Mouse (Mus musculus) limb, embryonic 13.5 days (tissue): ENCODE data around the gene Kif13a. TPM values are rescaled to one million over a fixed set of nuclear protein-coding genes. Genes with fewer than 3 reads are reported as not detected.

Experiments
- ATAC-seq: fragments of 200-750 bp; cut with Nextera tagmentation; 2 replicates; pipeline ENCODE4 v1.8.0; 2017; ENCODE audit warnings: low read depth, moderate number of reproducible peaks, moderate TSS enrichment; ENCODE audit not compliant: low FRiP score
- H3K27ac ChIP-seq: fragments of 300-500 bp; sonication (generic); 2 replicates; pipeline ENCODE4 v1.5.1; 2015; ENCODE audit warnings: inconsistent platforms, mild to moderate bottlenecking, moderate library complexity
- H3K27me3 ChIP-seq: fragments of 300-500 bp; sonication (generic); 2 replicates; pipeline ENCODE4 v1.6.1; 2015; ENCODE audit warnings: mild to moderate bottlenecking, inconsistent platforms
- H3K36me3 ChIP-seq: fragments of 300-500 bp; sonication (generic); 2 replicates; pipeline ENCODE4 v1.6.1; 2015; ENCODE audit warnings: inconsistent platforms, mild to moderate bottlenecking, moderate library complexity
- H3K4me1 ChIP-seq: fragments of 300-500 bp; sonication (generic); 2 replicates; pipeline ENCODE4 v1.6.1; 2015; ENCODE audit warnings: inconsistent platforms
- H3K4me2 ChIP-seq: fragments of 300-500 bp; sonication (generic); replicated peaks from 2 replicates; pipeline ENCODE4 v1.6.1; 2015; ENCODE audit warnings: inconsistent platforms, mild to moderate bottlenecking, moderate library complexity
- H3K4me3 ChIP-seq: fragments of 300-500 bp; sonication (generic); 2 replicates; pipeline ENCODE4 v1.5.1; 2015; ENCODE audit warnings: moderate library complexity, mild to moderate bottlenecking, inconsistent platforms
- H3K9ac ChIP-seq: fragments of 300-500 bp; sonication (generic); 2 replicates; pipeline ENCODE4 v1.6.1; 2015; ENCODE audit warnings: mild to moderate bottlenecking, inconsistent platforms
- H3K9me3 ChIP-seq: fragments of 300-500 bp; sonication (generic); 2 replicates; pipeline ENCODE4 v1.6.1; 2016; ENCODE audit warnings: inconsistent platforms
- WGBS: fragments of 180-500 bp; shearing (Covaris S2); methylation state at CpG from one replicate; pipeline ENCODE4 v1.1.7; 2015; 5-methylcytosine and 5-hydroxymethylcytosine counted together
- polyA plus RNA-seq: library from polyadenylated mRNA; unstranded; fragments of >200 nt; fragmentation: Nextera tagmentation; extraction: Ambion mirVana; gene quantifications from 2 replicates; pipeline ENCODE4 v1.2.1, GENCODE M21; 2015

Kif13a gene
- polyA plus RNA-seq, 1 experiment from 2014 or later: 17.4 TPM

DNA sequence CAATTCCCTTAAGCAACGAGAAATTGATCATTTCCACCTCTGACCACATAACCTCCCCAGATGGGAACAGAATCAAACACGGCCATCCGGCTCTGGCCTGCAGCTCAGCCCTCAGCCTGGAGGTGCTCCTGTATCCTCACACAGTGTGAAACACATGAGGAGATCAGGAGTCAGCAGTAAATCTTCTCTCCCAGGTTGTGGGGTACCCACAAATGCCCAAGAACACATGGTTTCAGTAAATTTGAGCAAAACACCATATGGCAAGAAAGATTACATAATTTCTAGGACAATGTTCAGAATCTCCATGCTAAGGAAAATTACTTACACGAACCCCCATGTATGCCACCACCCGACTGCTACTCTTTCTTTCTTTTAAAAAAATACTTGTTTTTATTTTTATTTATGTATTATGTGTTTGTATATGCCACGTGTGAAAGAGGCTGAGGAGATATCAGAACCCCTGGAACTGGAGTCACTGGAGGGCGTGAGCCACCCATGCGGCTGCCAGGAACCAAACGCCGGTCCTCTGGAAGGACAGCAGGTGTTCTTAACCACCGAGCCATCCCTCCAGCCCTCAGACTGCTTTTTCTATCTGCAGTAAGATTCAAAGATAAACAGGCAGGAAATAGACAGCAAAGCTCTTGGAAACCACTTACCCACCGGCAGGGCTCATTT is 85.0 kb downstream of the Kif13a start:
- Histone ChIP-seq H3K36me3 (no peaks in the 10 kb centered on the region), H3K27ac (no peak overlapping the region), H3K27me3 (no peaks in the 10 kb centered on the region), H3K4me1 (peaks cover 17% of the 10 kb centered on the region), H3K9ac (no peak overlapping the region), H3K4me3 (no peak overlapping the region), H3K4me2 (no peak overlapping the region), H3K9me3 (no peaks in the 10 kb centered on the region)
- no peak for ATAC-seq
- 77% methylated on average over 12 of the region's 12 CpGs for WGBS

DNA sequence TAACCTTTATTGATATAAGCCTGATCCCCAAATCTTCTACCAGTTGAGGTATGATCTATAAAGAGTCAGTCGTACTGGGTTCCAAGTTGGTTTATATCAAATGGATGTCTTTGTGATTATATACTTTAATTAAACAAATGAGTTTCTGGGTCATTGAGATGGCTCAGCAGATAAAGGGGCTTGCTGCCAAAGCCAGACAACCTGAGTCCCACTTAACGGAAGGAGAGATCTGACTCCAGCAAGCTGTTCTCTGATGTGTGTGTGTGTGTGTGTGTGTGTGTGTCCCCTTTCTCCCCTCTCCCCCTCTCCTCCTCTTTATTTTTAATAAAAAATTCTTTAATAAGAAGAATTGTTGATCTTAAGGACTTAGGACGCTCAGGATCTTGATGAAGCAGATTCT is 86.0 kb downstream of the Kif13a start:
- H3K9me3 ChIP-seq: no peaks in the 10 kb centered on the region
- H3K27me3 ChIP-seq: no peaks in the 10 kb centered on the region
- H3K27ac ChIP-seq: no peak overlapping the region
- no peak overlapping the region for H3K9ac ChIP-seq
- WGBS: 82% methylated on average over 3 of the region's 3 CpGs
- no peak for ATAC-seq
- H3K4me1 ChIP-seq: peaks cover 15% of the 10 kb centered on the region
- no peak overlapping the region for H3K4me2 ChIP-seq
- no peaks in the 10 kb centered on the region for H3K36me3 ChIP-seq
- H3K4me3 ChIP-seq: no peak overlapping the region

GRCm38 (mm10) chr13:46842185-46842584 is 87.5 kb downstream of the Kif13a start:
- H3K36me3 ChIP-seq: no peaks in the 10 kb centered on the region
- no peaks in the 10 kb centered on the region for H3K27me3 ChIP-seq
- no peak overlapping the region for H3K4me3 ChIP-seq
- no peak overlapping the region for H3K27ac ChIP-seq
- no peak overlapping the region for H3K9ac ChIP-seq
- no peak for ATAC-seq
- peaks cover 15% of the 10 kb centered on the region for H3K4me1 ChIP-seq
- no peak overlapping the region for H3K4me2 ChIP-seq
- WGBS: 80% methylated on average over 8 of the region's 8 CpGs
- H3K9me3 ChIP-seq: no peaks in the 10 kb centered on the region

GRCm38 (mm10) chr13:46841668-46842067 is 88.0 kb downstream of the Kif13a start:
- no peak overlapping the region for H3K27ac ChIP-seq
- no peak for ATAC-seq

DNA sequence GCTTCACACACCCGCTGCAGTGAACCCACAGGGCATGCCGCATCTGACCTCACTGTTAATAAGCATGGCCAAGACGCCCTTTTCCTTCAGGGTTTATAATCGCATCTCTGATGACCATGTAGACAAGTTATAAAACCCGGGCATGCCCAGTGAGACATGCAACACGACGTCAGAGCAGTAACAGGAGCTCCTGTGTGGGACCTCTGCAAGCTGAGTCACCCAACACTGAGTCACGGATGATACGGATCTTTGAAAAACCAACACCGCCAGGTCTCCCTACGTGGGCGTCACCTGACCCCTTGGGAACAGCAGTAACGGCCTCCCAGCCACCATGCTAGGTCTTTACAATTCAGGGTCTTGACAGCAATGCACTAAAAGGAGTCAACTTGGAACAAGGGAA is 89.0 kb downstream of the Kif13a start:
- Histone ChIP-seq H3K4me1 (peaks cover 14% of the 10 kb centered on the region), H3K36me3 (no peaks in the 10 kb centered on the region), H3K4me2 (no peak overlapping the region), H3K27me3 (no peaks in the 10 kb centered on the region), H3K9ac (no peak overlapping the region), H3K9me3 (no peaks in the 10 kb centered on the region), H3K27ac (no peak overlapping the region), H3K4me3 (no peak overlapping the region)
- WGBS: 81% methylated on average over 13 of the region's 13 CpGs
- ATAC-seq: no peak

More at GRCm38 (mm10) chr13:46841668-46842067, 88.0 kb downstream of the Kif13a start:
- Histone ChIP-seq H3K4me3 (no peak overlapping the region), H3K4me1 (peaks cover 15% of the 10 kb centered on the region), H3K9me3 (no peaks in the 10 kb centered on the region), H3K9ac (no peak overlapping the region), H3K4me2 (no peak overlapping the region), H3K36me3 (no peaks in the 10 kb centered on the region), H3K27me3 (no peaks in the 10 kb centered on the region)
- WGBS: 86% methylated on average over 3 of the region's 3 CpGs

GRCm38 (mm10) chr13:46839236-46839635 is 90.4 kb downstream of the Kif13a start:
- Histone ChIP-seq H3K4me3 (no peak overlapping the region), H3K9ac (no peak overlapping the region), H3K4me2 (no peak overlapping the region), H3K27me3 (no peaks in the 10 kb centered on the region), H3K4me1 (peaks cover 11% of the 10 kb centered on the region), H3K36me3 (peaks cover 6% of the 10 kb centered on the region; the same call in 1 of the 2 replicates), H3K27ac (no peak overlapping the region), H3K9me3 (no peaks in the 10 kb centered on the region)
- WGBS: 89% methylated on average over 3 of the region's 3 CpGs
- ATAC-seq: no peak

DNA sequence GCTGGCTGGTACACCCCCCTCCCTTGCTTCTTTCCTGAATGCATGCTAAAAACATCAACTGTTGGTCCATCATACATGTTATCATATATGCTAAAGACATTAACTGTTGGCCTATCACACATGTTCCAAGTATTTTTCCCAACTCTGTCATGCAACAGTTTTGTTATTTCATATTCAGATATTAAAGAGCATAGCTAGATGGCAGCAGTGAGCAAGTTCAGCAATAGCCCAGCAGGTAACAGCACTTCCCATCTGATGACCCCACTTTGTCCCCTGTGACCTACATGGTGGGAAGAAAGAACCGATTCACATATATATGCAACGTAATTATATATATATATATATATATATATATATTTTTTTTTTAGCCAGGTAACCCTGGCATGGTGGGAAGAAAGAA is 91.1 kb downstream of the Kif13a start:
- no peak for ATAC-seq

DNA sequence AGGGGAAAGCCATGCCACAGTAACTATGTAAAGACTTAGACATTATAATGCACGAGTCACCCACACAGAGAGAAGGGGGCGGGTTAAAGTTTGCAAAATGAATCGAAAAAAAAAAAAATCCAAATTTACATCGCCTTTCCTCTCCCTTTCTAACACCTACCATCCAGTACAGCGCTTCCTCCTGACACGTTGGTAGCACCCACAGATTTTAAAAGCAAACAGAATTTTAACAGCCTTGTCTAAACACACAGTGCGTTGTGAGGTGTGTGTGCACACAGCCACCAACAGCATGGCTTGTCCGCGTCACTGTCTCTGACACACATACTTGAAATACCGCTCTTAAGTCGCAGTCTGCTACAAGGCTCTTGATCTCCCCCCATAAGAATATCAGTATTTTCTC is 94.3 kb downstream of the Kif13a start:
- Histone ChIP-seq H3K9ac (no peak overlapping the region), H3K27me3 (no peaks in the 10 kb centered on the region), H3K4me3 (no peak overlapping the region), H3K4me2 (no peak overlapping the region), H3K4me1 (peaks cover 6% of the 10 kb centered on the region), H3K9me3 (peaks cover 9% of the 10 kb centered on the region; the same call in 1 of the 2 replicates), H3K36me3 (peaks cover 22% of the 10 kb centered on the region), H3K27ac (no peak overlapping the region)
- ATAC-seq: no peak
- 89% methylated on average over 11 of the region's 11 CpGs for WGBS

More for the DNA sequence above, 91.1 kb downstream of the Kif13a start:
- no peak overlapping the region for H3K27ac ChIP-seq
- no peaks in the 10 kb centered on the region for H3K9me3 ChIP-seq
- H3K9ac ChIP-seq: no peak overlapping the region
- H3K4me2 ChIP-seq: no peak overlapping the region
- H3K4me1 ChIP-seq: peaks cover 11% of the 10 kb centered on the region
- no peaks in the 10 kb centered on the region for H3K27me3 ChIP-seq
- peaks cover 6% of the 10 kb centered on the region; the same call in 1 of the 2 replicates for H3K36me3 ChIP-seq
- WGBS: 69% methylated on average over 2 of the region's 2 CpGs
- H3K4me3 ChIP-seq: no peak overlapping the region

GRCm38 (mm10) chr13:46834805-46835204 is 94.9 kb downstream of the Kif13a start:
- peaks cover 13% of the 10 kb centered on the region for H3K9me3 ChIP-seq
- H3K27me3 ChIP-seq: no peaks in the 10 kb centered on the region
- H3K9ac ChIP-seq: no peak overlapping the region
- ATAC-seq: no peak
- peaks cover under 1% of the 10 kb centered on the region; the same call in 1 of the 2 replicates for H3K4me1 ChIP-seq
- peaks cover 28% of the 10 kb centered on the region for H3K36me3 ChIP-seq
- WGBS: 93% methylated on average over 10 of the region's 10 CpGs
- H3K4me3 ChIP-seq: no peak overlapping the region
- no peak overlapping the region for H3K4me2 ChIP-seq
- no peak overlapping the region for H3K27ac ChIP-seq

DNA sequence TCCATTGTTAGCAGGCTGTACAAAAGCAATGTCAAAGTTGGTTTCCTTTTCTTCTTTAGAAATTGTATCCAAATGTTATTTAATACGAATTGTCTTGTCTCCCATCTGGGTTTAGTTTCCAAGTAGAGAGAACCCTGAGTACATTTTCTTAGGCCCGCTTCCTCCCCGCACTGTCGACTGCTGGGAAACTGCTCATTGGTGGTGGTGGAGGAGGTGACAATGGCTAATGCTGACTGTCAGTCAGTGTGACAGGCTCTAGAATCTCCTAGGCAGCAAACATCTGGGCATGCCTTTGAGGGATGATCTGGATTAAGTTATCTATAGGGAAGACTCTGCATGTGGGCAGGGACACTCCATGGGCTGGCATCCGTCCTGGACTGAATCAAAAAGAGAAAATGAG is 96.1 kb downstream of the Kif13a start:
- H3K9me3 ChIP-seq: peaks cover 16% of the 10 kb centered on the region
- H3K4me3 ChIP-seq: no peak overlapping the region
- H3K4me1 ChIP-seq: no peaks in the 10 kb centered on the region
- no peak for ATAC-seq
- peaks cover 33% of the 10 kb centered on the region for H3K36me3 ChIP-seq
- H3K9ac ChIP-seq: no peak overlapping the region
- H3K4me2 ChIP-seq: no peak overlapping the region
- WGBS: 86% methylated on average over 5 of the region's 5 CpGs
- H3K27ac ChIP-seq: no peak overlapping the region
- no peaks in the 10 kb centered on the region for H3K27me3 ChIP-seq

GRCm38 (mm10) chr13:46832956-46833355 is 96.7 kb downstream of the Kif13a start:
- Histone ChIP-seq H3K9ac (no peak overlapping the region), H3K4me2 (no peak overlapping the region), H3K9me3 (peaks cover 16% of the 10 kb centered on the region), H3K27me3 (no peaks in the 10 kb centered on the region), H3K4me3 (no peak overlapping the region), H3K27ac (no peak overlapping the region), H3K36me3 (peaks cover 37% of the 10 kb centered on the region), H3K4me1 (no peaks in the 10 kb centered on the region)
- ATAC-seq: no peak
- 76% methylated on average over 3 of the region's 3 CpGs for WGBS

DNA sequence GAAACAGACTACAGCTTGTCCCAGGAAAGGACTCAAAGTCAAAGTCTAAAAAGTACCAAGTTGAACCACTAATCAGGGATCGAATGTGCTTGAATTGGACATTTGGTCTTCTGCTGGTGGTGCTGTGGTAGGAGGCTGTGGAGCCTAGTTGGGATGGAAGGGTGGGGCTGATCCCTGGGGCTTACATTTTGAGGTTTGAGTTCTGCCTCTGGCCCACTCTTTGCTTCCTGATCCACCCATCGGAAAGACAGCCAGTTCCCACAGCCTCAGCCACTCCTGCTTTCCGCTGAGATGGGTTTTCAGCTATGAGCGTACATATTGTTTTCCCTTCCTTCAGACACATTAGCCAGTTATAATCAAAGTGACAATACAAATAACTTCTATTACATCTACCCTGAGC is 106.4 kb downstream of the Kif13a start:
- Histone ChIP-seq H3K4me2 (no peak overlapping the region), H3K9ac (no peak overlapping the region), H3K27ac (no peak overlapping the region), H3K27me3 (no peaks in the 10 kb centered on the region), H3K9me3 (0 out of 2 replicates have a peak, but pooled peaks cover 3% of the 10 kb centered on the region), H3K4me3 (no peak overlapping the region), H3K4me1 (peaks cover 13% of the 10 kb centered on the region), H3K36me3 (peaks cover 57% of the 10 kb centered on the region)
- WGBS: 95% methylated on average over 4 of the region's 4 CpGs
- ATAC-seq: no peak

DNA sequence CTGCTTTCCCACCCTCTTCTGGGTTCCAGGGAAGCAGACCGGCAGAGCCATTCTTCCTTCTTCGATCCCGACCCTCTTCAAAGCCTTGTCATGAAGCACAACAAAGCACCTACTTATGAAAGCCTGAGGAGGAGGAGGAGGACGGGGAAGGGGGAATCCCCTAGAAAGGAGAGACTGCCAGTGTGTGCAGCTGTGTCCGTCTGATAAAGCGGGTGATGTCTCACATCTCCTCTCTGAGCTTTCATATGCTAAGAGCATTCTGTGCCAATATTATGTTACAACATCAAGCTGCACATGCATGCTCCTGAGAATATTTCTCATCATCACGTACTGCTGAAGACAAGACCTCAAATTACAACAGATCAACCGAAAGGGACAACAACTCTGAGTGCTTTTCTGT is 107.5 kb downstream of the Kif13a start:
- Histone ChIP-seq H3K4me1 (peaks cover 17% of the 10 kb centered on the region), H3K4me3 (no peak overlapping the region), H3K36me3 (peaks cover 47% of the 10 kb centered on the region), H3K27ac (no peak overlapping the region), H3K27me3 (no peaks in the 10 kb centered on the region), H3K9ac (no peak overlapping the region), H3K9me3 (0 out of 2 replicates have a peak, but pooled peaks cover 3% of the 10 kb centered on the region), H3K4me2 (no peak overlapping the region)
- ATAC-seq: no peak
- WGBS: 87% methylated on average over 8 of the region's 8 CpGs
